Mouse (Mus musculus): ENCODE results near the gene Col23a1.
"Not testable (repeated sequence)": the region's sequence is repeated elsewhere in the genome, so short reads cannot be mapped to it uniquely, and the experiment has no call there.

Gene Col23a1

DNA sequence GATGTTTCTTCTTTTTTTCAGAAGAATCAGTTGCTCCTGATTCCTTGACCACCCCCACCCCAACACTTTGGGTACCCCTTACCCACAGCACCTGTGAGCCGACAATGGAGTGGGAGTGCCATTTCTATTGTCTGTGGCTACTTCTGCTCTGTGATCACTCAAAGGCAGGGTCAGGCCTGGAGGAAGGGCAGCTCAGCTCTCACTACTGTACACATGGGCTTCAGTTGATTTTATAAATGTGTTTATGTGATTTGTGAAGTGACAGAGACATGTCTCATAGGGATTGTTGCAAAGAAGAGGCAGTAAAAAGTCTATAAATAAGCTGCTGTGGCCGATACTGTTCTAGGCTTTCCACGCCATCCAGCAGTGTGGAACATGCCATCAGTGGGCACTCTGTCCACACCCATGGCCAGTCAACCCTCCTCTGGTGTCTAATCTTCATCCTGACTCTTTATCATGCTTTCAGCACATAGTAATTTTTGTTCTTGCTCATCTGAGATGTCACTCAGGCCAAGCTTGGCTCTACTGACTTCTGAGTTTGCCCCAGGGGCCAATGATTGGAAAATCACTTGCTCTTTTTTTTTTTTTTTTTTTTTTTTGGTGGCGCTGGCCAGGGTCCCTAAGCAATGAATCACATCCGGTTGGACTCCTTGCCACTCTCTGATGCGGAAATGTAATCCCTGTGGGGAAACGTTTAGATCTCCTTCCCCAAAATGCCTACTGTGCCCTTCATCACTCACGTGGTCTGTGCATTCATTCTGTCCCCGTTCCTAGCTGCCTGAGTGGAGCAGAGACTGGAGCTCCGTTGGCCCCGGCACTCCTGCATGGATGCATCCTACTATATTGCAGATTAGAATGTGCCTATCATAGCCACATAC is 40.4 kb downstream of the Col23a1 start:
- DNase-seq: no peak

DNA sequence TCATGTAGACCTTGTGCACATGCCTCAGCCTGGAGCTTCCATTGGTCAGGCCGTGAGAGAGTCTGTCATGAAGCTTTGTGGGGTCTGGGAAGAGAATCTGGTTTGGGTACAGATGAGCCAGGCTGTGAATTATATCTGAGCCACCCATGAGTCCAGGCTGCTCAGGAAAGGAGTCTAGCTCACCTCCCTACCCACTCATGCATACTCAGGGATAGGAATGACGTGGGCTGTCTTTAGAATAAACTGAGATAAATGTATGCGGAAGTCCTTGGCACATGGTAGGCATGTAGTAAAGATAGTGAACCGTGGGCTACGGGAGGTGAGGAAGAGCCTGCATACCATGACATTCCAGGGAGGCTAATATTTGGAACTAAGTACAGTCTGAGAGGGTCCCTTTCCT is 44.3 kb downstream of the Col23a1 start:
- no peak for DNase-seq

DNA sequence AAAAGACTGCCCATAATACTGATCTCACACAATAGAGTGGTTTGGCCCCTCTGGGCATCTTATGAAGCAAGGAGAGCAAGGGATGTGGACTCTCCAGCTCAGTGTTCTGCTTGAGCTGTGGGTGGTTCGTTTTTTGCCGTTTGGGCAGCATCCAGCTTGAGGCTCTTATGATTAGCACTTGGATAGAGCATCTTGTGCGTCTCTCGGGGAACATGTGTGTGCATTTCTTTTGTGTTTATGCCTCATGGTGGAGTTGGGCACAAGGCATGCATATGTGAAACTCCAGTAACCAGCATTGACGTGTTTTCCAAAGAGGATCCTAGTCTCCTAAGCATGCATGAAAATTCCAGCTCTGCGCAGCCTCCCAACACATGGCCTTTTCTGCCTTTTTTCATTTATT is 47.9 kb downstream of the Col23a1 start:
- DNase-seq: no peak

DNA sequence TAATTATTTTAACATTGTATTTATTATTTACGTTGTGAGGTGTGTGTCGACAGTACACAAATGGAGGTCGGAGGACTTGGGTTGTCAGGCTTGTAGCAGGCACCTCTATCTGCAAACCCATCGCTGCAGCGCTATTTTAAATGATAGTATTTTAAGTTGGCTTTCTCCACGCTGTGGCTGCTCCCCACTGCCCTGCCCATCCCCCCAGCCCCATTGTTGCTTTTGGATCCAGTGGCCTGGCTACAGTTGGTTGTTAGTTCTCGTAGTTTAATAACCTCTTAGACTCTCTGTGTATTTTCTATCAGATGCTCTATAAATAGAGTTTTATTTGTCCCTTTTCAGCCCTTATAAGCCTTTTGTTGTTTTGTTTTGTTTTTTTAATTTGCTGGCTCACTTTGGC is 48.7 kb downstream of the Col23a1 start:
- no peak for DNase-seq

DNA sequence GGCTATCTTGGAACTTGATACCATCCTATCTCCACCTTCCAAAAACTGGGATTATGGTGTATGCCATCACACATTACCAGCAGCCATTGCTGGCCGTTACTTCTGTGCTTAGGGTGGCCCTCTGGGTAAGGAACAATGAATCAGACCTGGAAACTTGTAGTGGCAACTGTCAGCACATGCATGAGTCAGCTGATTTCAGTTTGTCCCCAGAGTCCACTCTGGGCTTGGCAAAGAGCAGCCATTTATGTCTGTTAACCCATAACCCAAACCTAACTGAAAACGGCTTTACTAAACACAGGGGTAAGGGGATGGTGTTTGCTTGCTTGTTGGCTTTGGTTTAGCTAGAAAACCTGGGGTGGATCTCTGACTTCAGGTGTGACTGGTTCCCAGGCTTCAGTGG is 51.4 kb downstream of the Col23a1 start:
- no peak for DNase-seq

DNA sequence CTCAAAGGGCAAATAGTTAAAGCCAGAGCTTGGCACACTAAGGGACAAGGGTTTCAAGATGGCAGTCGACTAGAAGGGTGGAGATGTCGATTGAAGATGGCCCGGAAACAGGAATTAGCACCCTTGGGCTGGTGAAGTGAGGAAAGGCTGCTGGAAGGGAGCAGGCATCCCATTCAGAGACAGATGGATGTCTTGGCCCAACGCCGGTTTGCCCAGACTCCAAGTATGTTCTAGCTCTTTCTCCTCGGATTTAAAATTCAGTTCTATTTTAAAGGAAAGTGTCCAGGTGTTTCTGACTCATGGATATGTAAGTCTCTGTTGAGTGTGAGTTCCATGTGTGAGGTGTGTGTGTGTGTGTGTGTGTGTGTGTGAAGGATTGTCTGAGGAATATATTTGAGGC is 53.1 kb downstream of the Col23a1 start:
- DNase-seq: no peak

DNA sequence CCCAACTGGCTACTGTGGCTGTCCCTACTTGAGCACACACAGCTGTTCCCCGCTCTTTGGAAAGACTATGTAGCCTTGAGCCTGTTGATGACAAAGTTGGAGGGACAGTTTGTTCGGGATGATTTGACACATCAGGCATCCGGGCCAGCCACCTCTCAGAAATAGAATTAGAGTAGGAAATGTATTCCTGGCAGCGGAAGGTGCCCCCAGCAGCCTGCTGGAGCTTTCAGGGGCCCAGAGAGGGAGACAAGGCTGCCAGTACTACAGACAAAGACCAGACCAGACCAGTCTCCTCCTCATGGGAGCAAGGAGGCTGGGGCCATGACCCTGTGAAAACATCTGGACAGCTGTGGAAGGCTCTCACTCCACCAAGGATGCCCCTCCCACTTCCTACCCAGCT is 53.6 kb downstream of the Col23a1 start:
- no peak for DNase-seq

DNA sequence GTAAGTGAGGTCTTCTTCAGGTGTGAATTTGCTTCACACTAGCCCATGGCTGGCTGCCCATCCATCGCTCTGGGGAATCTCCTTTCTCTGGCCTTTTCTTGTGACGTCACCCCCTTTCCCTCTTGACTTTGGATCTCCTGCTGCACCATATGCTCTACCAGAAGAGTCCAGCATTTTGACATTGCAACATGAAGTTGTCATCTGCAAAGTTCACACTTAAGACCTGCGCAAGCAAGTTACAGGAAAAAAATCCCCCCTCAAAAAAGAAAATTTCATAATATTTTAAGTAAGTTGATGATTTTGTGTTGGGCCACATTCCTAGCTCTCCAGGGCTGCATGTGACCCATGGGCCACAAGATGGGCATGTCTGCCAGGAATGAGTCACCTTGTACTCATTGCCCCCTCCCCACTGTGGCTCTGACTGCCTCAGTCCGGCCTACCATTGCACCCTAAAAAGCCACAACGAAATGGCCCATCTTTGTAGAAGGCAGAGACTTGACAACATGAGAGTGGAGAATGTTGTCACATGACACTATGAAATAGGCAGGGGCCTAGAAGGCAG is 54.1 kb downstream of the Col23a1 start:
- no peak for DNase-seq

DNA sequence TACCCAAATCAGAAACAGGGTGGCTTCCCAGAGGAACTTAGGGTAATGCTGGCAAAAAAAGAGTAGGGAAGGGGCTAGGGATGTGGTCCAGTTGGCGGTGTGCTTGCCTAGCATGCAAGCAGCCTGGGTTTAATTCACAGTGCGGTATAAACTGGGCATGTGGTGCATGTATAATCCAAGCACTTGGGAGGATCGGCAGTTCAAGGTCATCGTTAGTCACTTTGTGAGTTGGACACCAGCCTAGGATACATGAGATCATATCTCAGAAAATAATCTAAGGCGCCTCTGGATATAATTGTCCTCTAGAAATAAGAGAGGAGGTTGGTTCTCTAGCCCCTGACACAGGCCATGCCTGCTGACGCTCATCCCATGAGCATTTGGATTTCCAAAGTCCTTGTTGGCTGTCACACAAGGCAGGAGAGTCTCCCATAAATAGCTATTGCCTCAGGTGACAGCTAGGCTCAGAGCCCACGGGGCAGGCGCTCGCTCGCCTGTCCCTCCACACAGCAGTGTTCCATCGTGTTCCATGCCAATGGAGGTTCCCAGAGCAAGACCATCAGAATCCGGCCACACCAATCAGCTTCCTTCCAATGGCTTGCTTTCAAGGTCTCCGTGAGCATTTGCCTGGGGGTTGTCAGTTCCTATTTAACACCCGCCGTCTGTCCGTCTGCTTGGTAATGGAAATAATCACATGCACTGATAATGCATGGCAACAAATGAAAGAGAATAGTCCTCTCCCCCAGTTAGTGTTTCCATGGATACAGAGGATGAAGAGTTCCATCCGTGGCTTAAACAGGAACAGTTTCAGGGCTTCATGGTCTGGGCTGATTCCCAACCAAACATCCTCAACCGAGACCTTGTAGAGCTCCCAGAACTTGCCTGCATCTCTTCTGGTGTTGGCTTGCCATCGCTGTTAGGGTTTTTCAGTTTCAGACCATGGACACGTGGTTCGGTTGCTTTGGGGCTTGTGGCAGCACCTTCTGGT is 56.1 kb downstream of the Col23a1 start:
- DNase-seq: no peak

DNA sequence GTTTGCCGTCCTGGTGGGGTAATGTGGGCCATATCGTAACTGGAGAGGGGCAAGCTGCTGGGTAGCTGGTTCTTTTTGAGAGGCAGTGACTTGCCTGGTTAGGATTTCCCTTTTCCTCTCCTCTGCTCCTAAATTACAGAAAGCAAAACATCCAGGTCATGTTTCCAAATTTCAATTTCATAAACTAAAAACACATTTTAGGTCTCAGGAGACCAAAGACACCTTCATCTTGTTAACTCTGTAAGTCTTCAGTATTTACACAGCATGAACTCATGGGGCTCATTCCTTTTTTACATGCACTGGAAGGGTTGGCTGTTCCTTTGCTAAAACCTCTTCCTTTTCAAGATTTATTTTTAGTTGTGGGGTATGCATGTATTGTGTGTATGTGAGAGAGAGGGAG is 58.0 kb downstream of the Col23a1 start:
- no peak for DNase-seq

DNA sequence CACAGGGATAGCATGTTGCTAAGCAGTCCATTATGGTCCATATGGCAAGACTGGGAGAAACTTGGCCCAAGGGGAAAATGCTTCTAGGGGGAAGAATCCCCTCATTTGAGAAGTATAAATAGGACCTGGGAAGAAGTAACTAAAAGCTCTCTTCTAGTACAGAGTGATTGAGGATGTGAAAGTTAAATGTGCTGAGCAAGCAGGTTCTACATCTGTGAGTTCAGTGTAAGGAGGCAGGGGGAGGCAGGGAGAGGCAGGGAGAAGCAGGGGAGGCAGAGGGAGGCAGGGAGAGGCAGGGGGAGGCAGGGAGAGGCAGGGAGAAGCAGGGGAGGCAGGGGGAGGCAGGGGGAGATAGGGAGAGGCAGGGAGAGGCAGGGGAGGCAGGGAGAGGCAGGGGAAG is 59.9 kb downstream of the Col23a1 start:
- DNase-seq: no peak

DNA sequence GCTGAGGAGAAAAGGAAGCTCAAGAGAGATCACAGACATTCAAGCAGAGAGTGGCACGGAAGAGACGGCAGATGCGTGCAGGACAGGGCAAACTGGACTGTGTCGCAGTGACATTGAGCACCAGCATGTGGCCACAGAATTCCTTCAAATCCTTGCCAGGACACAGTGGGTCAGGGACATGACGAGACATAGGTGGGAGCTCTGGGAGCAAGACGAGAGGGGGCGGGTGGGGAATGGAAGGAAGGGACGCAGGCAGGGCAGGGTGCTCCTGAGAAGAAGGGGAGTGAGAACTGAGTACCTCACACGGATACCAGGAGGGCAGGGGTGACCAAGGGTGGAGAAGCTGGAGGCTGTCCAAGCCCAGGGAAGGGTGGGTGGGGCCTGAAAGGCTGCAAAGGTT is 61.4 kb downstream of the Col23a1 start:
- DNase-seq: no peak

DNA sequence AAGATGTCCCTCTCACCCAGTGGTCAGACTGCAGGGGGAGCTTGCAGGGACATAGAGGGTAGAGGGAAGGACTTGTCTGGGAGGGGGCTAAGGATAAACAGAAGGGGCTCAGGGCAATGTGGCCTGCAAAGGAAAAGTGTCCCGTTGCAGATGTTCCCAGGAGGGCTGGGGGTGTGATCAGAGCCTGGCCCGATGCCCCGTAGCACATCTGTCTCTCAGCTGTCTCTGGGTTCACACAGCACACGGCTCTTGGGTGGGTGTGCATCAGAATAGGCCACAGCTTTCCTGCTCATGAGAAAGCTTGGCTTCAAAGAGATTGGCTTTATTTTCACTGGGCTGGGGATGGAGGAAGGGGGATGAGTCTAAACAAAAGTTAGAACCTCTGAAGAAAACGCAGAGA is 62.1 kb downstream of the Col23a1 start:
- no peak for DNase-seq

DNA sequence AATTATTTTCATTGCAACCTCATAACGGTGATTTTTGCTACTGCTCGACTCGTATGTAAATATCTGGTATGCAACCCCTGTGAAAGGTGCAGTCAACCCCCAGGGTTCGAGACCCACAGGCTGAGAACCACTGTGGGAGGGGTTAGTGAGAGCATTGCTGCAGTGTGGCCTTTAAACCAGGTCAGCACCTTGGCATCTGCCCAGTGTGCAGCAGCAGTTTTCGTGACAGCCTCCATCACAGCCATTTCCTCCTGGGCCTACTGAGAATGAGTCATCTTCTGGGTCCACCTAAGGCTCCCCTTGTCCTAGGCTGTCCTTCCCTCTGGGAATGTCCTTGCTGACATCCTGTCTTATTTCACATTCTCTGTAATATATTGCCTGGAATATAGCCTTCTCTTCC is 64.0 kb downstream of the Col23a1 start:
- DNase-seq: no peak

DNA sequence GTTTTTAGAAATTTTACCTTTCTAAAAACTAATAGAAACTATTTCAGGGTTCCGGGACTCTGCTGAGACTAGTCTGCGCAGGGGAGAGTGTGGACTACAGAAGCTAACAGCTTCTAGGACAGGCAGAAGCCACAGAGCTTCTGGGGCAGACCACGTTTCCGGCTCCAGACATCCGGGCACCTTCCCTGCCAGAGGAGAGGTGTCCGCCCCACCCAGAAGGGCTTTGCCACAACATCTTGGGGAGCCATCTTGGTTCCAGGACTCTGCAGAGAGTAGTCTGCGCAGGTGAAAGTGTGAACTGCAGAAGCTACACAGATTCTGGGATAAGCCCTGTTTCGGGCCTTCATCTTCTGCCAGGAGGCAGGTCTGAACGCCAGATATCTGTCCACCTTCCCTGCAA is 69.3 kb downstream of the Col23a1 start:
- not testable (repeated sequence) for DNase-seq

DNA sequence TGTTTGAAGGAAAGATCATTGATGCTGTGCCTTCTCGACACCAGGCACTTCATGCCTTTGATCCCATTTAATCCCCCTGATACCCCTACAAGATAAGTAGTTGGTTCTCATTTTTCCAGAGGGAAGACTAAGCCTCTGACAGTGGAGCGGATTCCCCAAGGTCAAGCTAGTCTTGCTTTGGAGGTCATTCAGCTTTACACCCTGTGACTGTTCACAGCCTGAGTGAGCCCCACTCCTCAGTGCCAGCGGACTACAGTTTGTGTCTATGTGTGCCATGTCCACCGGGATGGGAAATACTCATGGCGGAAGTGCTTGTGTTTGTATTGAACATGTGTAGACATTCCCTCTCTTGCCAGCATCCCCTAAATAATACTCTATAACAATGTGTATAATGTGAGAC is 74.6 kb downstream of the Col23a1 start:
- no peak for DNase-seq

DNA sequence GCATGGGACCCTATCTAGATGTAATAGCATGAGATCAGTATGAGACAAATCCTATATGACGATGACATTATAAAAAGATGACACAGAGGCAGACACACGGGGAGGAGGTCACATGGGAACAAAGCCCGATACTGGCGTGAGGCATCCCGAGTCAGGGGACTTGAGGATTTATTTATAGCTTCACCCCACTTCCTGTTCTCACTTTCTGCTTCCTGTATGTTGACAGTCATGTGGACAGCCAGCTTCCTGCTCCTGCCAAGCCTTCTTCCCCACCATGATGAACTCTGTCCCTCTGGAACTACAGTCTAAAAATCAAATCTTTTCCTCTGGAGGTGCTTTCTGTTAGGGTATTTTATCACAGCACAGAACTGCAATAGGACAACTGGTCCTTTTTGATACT is 77.6 kb downstream of the Col23a1 start:
- DNase-seq: no peak

DNA sequence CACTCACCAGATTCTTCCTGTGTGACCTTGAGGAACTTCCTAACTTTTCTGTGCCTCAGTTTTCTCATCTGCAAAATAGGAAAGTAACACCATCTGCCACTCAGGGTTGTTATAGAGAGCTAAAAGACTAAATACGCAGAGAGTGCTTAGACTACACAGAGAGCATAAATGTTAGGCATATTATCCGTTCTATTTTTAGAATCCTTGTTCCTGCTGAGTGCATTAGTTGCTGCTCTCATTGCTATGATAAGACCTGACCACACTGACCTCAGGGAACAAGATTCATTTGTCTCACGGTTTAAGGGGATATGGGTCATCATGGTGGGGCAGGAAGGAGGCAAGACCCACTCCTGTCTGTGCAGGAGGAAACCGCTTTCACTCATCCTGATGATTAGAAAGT is 80.6 kb downstream of the Col23a1 start:
- DNase-seq: no peak

DNA sequence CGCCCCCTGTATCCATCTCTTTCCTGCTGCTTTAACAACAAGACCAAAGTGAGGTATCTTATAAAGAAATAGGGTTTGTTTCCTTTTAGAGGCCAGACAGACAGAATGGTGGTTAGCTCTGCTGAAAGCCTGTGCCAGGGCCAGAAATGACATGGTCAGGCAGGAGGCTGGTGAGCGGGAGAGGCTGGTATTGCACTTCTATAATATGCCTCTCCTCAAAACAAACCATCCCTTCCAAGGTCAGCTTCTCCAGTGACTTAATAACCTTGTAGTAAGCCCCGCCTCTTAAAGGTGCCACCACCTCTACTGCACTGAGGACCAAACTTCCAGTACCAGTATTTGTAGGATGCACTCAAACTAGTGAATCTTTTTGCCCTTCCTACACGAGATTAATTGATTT is 81.6 kb downstream of the Col23a1 start:
- DNase-seq: no peak

DNA sequence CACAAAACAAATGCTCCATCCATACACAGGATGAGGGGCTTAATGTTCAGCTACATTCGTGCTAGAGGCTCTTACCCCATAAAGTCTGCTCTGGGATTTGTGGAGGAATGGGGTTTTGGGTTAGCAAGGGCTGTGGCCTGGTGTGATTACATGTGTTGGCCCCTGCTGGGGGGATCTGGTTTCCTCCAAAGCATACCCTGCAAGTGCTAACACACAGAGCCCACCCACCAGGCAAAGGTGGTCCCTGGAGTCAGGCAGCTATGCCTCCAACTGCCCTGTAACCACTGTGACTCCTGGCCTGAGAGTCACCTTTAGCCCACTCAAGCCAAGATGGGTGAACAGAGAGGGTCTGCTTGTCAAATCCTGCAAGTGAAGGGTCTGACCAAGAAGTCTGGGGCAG is 82.2 kb downstream of the Col23a1 start:
- DNase-seq: no peak

DNA sequence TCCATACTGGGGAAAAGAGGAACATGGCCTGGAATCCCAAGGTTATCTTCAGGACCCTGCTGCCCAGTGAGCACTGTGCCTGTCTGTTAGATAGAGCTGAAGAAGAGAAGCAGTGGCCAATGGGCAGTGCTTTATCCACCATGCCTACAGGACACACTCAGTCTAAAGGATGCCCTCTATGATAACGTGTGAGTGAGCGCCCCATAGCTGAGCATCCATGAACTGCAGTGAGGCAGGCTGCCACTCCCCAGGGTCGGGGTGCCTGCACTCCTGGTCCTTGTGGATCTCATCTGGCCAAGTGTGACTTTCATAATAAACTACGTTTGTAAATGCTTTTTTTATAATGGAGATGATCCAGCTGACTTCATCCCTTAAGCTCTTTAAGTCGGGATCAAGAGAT is 87.5 kb downstream of the Col23a1 start:
- no peak for DNase-seq

DNA sequence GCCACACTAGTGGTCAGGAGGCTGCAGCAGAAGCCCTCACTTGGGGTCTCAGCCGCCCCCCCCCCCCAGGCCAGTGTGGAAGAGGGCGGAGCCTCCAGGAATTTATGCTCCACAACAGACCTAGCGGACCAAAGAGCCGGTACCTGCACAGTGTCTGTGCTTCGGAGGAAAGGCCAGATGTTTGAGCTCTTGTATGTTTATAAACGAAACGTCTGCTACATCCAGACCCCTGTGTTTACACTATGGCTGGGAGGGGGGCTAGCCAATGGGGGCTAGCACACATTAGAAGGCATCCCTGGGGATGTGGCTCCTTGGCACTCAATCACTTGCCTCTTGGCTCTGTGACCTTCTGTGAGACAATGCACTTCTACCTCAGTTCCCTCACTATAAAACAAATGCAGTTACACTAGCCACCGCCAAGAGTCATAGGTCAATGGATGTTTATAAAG is 99.2 kb downstream of the Col23a1 start:
- no peak for DNase-seq

DNA sequence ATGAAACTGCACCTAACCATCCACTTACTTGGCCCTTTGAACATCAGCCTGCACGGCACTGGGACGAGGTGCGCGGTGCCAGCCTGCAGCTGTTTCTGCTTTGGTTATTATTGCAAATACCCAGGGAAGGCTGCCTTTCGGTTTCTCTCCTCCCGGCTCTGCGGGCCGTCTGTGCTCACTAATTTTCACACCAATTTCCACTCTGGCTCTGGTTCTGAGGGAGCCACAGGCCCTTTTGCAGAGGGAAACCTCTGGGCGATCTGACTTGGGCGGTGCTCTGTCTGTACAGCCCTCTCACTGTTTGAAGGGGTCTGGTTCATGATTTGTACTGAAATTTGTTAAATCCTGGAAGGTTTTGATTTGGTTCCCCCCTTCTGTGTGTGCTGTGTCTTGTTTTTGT is 100.0 kb downstream of the Col23a1 start:
- no peak for DNase-seq

DNA sequence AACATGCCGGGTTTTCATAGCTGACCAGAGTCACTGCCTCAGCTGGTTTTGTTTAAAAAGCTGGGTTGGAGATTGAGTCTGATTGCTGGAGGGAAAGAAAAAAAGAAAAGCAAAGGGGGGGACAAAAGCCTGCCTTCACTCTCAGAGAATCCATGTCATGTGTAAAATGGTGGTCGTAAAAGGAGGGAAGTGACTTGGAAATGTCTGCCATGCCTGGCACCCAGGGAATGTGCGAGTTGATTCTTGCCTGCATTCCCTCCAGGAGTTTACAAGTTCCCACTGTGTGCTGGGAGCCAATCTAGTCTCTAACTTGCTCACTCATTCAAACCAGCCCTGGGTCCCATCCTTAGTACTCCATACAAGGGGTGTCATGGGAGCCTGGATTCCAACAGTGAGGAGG is 100.8 kb downstream of the Col23a1 start:
- DNase-seq: no peak
